Mouse (Mus musculus): ENCODE measurements around the gene 5430419D17Rik. TPM values are rescaled to one million over a fixed set of nuclear protein-coding genes. Genes with fewer than 3 reads are reported as not detected.
A peak's percentile ranks its signal among the peaks of the same experiment; 100 is the strongest.

5430419D17Rik gene
- not detected for total RNA-seq (2021)

DNA sequence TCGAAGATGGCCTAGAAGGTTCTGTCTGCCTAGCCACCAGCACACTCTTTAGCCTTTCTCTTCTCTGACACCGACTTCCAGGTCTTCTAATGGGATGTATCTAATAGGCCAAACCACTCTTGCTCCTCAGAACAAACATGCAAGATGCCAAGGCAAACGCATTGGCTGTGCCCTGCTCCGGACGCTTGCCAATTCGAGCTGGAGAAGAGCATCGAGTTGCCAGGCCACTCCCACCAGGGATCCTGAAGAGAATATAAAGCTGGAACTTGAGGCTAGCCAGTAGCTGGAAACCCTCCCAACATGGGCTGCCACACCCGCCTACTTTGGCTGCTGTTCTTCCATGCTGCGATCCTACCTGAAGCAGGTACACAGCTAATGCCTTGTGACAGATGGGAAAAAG is at the start of gene 5430419D17Rik:
Gene 5430419D17Rik, plus strand, starts transcription at position 282 of the 400 bp plus-strand sequence.
- no peak for DNase-seq (ENCODE audit: low spot score in 2 of 2)

DNA sequence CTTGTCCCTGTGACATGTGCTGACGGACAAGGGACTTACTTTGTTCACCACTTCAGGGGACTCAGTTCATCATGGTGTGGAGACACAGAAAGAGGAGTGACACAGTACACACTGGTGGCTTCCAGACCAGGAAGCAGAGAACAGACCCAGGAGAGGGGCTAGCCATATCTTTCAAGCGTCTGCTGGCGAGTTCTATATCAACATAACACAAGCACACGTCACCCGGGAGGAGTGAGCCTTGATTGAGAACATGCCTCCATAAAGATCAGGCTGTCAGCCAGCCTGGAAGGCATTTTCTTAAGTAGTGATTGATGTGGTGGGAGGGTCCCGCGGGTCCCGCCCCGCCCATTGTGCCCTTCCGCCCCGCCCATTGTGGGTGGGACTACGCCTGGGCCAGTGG is 44.2 kb upstream of the 5430419D17Rik start:
- DNase-seq (ENCODE audit: low spot score in 2 of 2), result no peak
- intact Hi-C loops (cut with DNase I), result no loop called here

More for the DNA sequence above, at the start of gene 5430419D17Rik:
- intact Hi-C loops (cut with DNase I), result no loop called here

DNA sequence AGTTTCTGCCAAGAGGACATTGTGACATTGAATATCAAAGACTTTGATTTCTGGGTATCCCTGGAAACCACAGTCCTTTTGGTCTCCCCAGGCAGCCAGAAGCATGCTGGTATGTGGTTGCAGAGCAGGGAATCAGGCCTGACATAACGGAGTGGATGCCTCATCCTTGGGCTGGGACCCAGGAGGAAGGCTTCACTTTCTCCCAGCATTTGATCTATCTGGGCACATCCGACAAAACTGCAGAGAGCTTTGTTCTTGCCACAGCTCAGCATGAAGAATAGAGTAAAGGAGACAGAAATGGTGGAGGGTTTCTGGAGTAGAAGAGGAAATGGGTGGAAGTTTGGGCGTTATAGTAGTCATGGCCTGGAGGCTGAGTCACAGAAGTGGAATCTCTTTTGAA is 41.0 kb upstream of the 5430419D17Rik start:
- no peak for DNase-seq (ENCODE audit: low spot score in 2 of 2)
- intact Hi-C loops (cut with DNase I), result no loop called here

DNA sequence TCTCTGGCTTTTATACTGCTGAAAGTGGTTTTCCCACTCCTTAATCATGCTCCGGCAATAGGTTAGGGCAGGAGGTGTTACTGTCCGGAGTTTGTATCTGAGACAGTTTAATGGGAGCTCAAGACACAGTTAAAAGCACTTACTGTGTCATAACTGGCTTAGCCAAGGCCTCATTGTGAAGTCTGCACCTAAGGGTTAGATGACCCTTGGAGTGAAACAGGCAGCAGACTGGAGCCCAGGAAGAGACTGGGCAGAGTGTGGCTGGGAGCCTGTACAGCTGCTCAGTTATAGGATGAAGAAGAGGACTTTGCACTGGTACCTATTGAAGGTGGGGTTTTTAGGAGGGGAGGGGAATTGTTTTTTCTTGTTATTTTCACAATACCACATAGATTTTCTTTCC is 28.0 kb upstream of the 5430419D17Rik start, which contains the start of gene 4933402N03Rik:
Gene 4933402N03Rik, minus strand, starts transcription at position 101 of the 400 bp plus-strand sequence.
- intact Hi-C loops (cut with DNase I), result no loop called here
- DNase-seq (ENCODE audit: low spot score in 2 of 2), result no peak

DNA sequence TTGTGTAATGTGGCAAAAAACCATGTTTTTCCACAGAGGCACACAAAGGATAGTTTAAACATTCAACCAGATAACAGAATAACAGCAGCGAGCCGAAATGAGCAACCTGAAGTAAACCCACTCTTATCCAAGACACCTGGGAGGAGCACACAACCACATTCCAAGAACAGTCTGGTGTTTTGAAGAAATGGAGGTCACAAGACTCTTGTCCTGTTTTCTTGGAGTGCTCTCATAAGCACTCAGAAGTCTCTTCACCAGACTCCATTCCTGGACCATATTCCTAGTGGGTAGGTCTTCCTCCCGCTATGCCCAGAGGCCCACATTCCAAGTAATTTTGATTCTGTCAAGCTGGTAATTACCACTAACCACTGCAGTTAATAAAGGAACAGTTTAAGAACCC is 24.0 kb upstream of the 5430419D17Rik start:
- DNase-seq (ENCODE audit: low spot score in 2 of 2), result no peak
- intact Hi-C loops (cut with DNase I), result no loop called here

GRCm38 (mm10) chr7:131153044-131153443 is 21.2 kb upstream of the 5430419D17Rik start:
- DNase-seq (ENCODE audit: low spot score in 2 of 2), result no peak
- intact Hi-C loops (cut with DNase I), result no loop called here

- DNase-seq (ENCODE audit: low spot score in 2 of 2), result no peak
- intact Hi-C loops (cut with DNase I), result no loop called here
Measured at GRCm38 (mm10) chr7:131162251-131162650, 12.0 kb upstream of the 5430419D17Rik start.

DNA sequence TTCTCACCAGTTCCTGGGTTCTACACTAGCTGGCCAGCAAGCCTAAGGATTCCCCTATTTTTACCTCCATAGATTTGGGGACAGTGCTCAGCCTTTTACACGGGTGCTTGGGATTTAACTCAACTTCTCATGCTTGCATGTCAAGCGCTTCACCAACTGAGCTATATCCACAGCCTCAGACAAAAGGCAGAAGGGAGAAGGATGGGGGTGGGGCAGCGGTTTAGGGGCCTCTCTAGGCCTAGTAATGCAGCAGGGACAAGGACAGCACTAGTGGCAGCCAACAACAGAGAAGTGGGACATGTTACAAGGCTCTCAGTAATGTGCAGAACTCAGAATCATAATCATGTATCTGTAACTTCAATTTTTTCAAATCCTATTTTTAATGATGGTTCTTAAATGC is 6.4 kb upstream of the 5430419D17Rik start:
- DNase-seq (ENCODE audit: low spot score in 2 of 2), result no peak
- intact Hi-C loops (cut with DNase I), result no loop called here

DNA sequence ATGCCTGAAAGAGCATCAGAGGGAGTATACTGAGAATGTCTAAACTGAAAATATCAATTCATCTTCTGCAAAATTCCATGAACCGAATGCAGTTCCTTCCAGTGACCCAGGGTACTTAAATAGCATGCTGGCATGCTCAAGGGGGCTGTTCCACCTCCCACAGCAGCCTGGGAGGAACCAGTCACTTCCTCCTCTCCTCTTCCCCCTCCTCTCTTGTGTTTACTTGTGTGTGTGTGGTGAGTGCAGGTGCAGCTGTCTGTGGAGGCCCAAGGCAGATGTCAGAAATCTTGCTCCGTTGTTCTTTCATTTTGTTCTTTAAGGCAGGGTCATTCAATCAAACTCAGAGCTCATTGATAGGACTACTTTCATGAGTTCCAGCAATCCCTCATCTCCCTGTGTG is 5.1 kb upstream of the 5430419D17Rik start:
- intact Hi-C loops (cut with DNase I), result no loop called here
- DNase-seq (ENCODE audit: low spot score in 2 of 2), result no peak

GRCm38 (mm10) chr7:131182685-131183084 is 8.5 kb downstream of the 5430419D17Rik start:
- intact Hi-C loops (cut with DNase I), result loop anchor here (10.0 kb wide), 1 partner anchor 152 kb away; the partner anchor contains the start of gene Fam24a
- DNase-seq (ENCODE audit: low spot score in 2 of 2), result peak in 1 of 2 experiments; percentile 24

DNA sequence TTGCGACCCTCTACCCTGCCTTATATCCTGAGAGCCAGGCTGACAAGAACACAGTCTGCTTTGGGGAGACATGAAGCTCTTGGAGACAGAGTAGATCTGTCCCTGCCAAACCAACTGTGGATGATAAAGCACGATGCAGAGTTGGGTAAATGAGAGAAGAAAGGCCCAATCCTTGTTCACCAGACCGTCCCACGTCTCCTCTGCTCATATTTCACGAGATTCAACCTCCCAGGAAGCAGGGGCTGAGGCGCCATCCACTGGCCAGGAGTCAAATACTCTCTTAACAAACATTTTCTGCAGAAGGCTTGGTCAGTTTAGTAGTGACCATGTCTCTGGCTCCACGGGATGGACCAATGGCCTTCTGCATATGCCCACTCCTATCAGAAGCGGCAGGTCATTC is 10.1 kb downstream of the 5430419D17Rik start:
- no peak for DNase-seq (ENCODE audit: low spot score in 2 of 2)
- intact Hi-C loops (cut with DNase I), result loop anchor here (10.0 kb wide), 1 partner anchor 150 kb away; the partner anchor contains the start of gene Fam24a

- peak; percentile 60 to 72 for DNase-seq (ENCODE audit: low spot score in 2 of 2)
- intact Hi-C loops (cut with DNase I), result loop anchor here (10.0 kb wide), 1 partner anchor 148 kb away; the partner anchor contains the start of gene Fam24a
Measured at GRCm38 (mm10) chr7:131187047-131187446, 12.8 kb downstream of the 5430419D17Rik start.

DNA sequence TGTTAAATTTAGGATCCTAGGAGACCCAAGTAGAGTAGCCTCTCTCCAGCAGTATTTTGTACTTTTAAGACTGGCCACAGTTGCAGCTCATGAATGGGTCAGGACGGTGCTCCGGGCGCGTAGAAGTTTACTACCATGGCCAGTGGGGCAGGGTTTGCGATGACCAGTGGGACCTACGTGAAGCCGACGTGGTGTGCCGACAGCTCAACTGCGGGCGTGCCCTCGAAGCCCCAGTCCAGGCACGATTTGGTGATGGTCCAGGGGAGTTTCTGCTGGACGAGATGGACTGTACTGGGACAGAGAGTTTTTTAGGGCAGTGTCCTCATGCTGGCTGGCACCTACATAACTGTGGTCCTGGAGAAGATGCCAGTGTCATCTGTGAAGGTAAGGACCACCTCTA is 13.8 kb downstream of the 5430419D17Rik start:
- no peak for DNase-seq (ENCODE audit: low spot score in 2 of 2)
- intact Hi-C loops (cut with DNase I), result loop anchor here (10.0 kb wide), 1 partner anchor 147 kb away; the partner anchor contains the start of gene Fam24a

DNA sequence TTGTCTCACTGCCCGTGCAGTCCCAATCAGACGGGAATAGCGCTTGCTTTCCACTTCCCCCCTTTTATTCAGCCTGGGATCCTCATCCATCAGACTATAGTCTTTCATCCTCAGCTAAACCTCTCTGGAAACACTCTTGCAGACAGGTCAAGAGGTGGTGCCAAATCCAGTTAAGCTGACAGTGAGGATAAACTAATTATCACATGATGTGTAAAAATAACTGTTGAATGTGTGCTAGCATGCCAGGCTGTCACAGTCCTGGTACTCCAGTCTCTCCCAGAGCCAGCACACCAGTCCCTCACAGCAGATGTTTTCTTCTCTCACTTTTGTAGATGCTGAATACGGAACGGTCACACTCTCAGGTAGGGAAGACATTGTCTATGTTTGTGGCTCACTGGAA is 48.9 kb downstream of the 5430419D17Rik start:
- intact Hi-C loops (cut with DNase I), result no loop called here
- no peak for DNase-seq (ENCODE audit: low spot score in 2 of 2)

- intact Hi-C loops (cut with DNase I), result no loop called here
- DNase-seq (ENCODE audit: low spot score in 2 of 2), result no peak
Measured at GRCm38 (mm10) chr7:131236091-131236490, 61.9 kb downstream of the 5430419D17Rik start.

DNA sequence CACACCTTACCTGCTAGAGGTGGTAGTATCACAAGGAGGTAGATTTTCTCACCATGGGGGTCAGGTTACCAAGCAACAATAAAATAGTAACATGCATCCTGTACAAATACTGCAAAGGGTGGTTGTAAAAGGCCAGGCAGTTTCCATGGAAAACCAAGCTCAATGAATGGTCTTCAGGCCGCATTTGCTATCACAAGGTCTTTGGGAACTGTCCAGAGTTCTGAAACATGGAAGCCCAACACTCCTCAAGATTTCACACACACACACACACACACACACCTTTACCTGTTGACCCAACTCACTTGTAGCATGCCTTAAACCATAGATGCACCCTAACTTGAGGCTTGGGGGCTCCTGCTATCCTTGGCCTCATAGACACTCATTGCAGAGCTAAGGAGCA is 70.8 kb downstream of the 5430419D17Rik start:
- no peak for DNase-seq (ENCODE audit: low spot score in 2 of 2)
- intact Hi-C loops (cut with DNase I), result no loop called here

DNA sequence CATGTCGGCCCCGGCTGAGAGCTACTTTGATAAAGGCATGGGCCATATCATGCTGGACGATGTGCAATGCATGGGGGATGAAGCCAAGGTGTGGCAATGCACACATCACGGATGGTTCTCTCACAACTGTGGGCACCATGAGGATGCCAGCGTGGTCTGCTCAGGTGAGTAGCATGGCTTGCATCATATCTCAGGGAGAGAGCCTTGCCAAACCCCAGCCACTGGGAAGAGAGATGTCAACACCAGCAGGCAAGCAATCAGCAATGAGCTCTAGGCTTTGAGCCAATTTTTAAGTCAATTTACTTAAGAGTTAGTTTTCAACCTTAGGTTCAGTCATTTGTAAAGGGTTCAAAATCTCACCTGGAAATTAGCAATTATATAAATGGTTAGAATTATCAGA is 82.6 kb downstream of the 5430419D17Rik start:
- no peak for DNase-seq (ENCODE audit: low spot score in 2 of 2)
- intact Hi-C loops (cut with DNase I), result no loop called here

DNA sequence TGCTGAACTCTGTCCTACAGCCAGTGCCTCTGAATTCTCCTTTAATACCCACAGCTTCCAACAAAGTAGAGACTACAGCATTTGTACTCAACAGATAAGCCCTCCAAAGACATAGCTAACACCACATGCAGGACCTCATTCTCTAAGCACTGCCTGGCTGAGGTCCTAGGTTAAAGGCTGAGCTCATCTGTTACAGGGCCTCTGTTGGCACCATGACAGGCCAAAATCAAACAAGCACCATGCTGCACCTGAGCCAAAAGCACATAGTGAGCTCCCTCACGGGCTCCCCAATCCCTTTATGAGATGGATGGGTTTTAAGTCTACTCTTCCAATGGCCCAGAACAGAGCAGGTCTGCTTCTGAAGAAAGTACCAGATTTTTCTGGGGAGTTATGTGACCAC is 83.1 kb downstream of the 5430419D17Rik start:
- intact Hi-C loops (cut with DNase I), result no loop called here
- DNase-seq (ENCODE audit: low spot score in 2 of 2), result no peak

- DNase-seq (ENCODE audit: low spot score in 2 of 2), result peak; percentile 13 to 31
- intact Hi-C loops (cut with DNase I), result no loop called here
Measured at GRCm38 (mm10) chr7:131260946-131261345, 86.7 kb downstream of the 5430419D17Rik start.

- DNase-seq (ENCODE audit: low spot score in 2 of 2), result no peak
- intact Hi-C loops (cut with DNase I), result no loop called here
Measured at GRCm38 (mm10) chr7:131264251-131264650, 90.0 kb downstream of the 5430419D17Rik start.

DNA sequence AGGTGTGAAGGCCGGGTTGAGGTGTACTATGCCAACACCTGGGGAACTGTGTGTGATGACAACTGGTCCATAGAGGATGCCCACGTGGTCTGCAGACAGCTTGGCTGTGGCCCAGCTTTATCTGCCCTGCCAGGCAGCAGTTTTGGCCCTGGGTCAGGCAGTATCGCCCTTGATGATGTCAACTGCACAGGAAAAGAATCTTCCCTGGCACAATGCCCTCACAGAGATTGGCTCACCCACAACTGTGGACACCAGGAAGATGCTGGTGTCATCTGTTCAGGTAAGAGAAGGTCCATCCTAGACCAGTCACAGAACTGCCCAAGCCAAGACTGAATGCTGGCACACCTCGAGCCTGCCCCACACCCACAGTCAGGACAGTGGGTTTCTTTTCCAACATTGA is 91.6 kb downstream of the 5430419D17Rik start:
- intact Hi-C loops (cut with DNase I), result no loop called here
- no peak for DNase-seq (ENCODE audit: low spot score in 2 of 2)

GRCm38 (mm10) chr7:131297151-131297550 is 122.9 kb downstream of the 5430419D17Rik start:
- intact Hi-C loops (cut with DNase I), result no loop called here
- no peak for DNase-seq (ENCODE audit: low spot score in 2 of 2)
